Mouse (Mus musculus) embryonic fibroblast, embryonic 13.5 days (primary cell): Measurements from ENCODE around the gene Cacna1d.

Experiments
- CTCF ChIP-seq: IDR thresholded peaks from 2 replicates; pipeline ENCODE4 v1.5.1; 2011; ENCODE audit warnings: mild to moderate bottlenecking, control low read depth, low read length, moderate library complexity, borderline replicate concordance; ENCODE audit not compliant: insufficient read depth
- POLR2A ChIP-seq: IDR thresholded peaks from 2 replicates; pipeline ENCODE4 v1.6.1; 2011; ENCODE audit warnings: low read depth, mild to moderate bottlenecking, control low read depth, low read length, moderate library complexity

- TF ChIP-seq POLR2A (no peak), CTCF (no peak)
These were observed 151.1 kb downstream of the Cacna1d start for GRCm38 (mm10) chr14:30340140-30340539.
